Mouse (Mus musculus): ENCODE results near the gene Asz1. TPM values are rescaled to one million over a fixed set of nuclear protein-coding genes. Genes with fewer than 3 reads are reported as not detected.

Gene Asz1
- polyA plus RNA-seq, 2 experiments from 2014 or later: not detected

GRCm38 (mm10) chr6:18002065-18002464, 106.8 kb downstream of the Asz1 start:
- no peak for ATAC-seq

Other genes with a start within 250 kb of the Asz1 start
- not detected for gene Wnt2, start 78.5 kb downstream of the Asz1 start, polyA plus RNA-seq (2017; shearing (Covaris generic))
- gene Cftr, start 61.6 kb upstream of the Asz1 start, polyA plus RNA-seq (2017; shearing (Covaris generic)): not detected